Mouse (Mus musculus) heart, postnatal 4 days (tissue): Measurements from ENCODE around the gene Csgalnact2. TPM values are rescaled to one million over a fixed set of nuclear protein-coding genes. Genes with fewer than 3 reads are reported as not detected.

Experiments
- DNase-seq: peaks from one replicate; pipeline ENCODE4 v3.0.0; 2021
- total RNA-seq, 2 experiments: library from RNA; stranded (reverse); gene quantifications; 2 replicates each; pipeline ENCODE4 v1.2.3; 2021

Csgalnact2 gene
- total RNA-seq = 10 to 100 TPM; 20.9 to 21.1 TPM

DNA sequence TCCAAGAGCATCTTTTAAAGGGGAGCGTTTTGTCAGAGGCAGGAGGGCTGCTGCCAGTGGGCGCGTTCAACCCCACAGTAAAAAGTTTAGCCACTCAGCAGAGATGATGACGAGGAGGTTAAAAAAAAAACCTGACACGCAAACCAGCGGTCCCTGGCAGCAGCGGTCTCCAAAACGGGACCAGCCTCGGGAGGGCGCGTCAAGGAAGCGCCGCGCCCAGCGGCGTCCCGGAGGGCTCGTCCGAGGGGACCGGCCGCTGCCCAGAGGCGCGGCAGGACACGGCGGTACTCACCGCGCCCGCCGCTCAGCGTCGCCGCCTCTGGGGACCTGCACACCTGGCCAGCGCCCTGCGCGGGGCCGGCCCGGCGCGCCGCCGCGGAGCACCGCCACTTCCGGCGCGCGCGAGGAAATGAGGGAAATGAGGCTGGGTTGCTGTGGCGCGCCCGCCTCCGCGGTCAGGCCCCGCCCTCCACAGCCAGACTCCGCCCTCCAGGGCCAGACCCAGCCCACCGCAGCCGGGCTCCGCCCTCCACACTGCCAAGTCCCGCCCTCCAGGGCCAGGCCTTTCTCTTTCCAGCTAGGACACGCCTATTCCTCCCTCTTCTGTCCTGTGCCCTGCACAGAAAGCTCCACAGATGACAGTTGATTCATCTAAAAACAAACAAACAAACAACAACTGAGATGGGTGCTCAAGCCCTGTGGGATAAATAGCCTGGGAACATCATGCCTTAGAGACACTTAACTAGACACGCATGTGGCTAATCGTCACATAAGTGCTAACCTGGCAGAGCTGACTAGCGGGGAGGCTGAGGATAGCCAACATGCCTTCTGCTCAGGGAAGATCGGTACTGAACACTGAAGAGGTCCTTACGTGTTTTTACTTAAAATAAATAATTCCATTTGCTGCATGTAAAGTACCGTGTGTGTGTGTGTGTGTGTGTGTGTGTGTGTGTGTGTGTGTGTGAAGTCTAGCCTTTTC, at the start of gene Csgalnact2:
Gene Csgalnact2, minus strand, starts transcription at position 410 of the 979 bp plus-strand sequence.
- DNase-seq = peak; percentile 98

DNA sequence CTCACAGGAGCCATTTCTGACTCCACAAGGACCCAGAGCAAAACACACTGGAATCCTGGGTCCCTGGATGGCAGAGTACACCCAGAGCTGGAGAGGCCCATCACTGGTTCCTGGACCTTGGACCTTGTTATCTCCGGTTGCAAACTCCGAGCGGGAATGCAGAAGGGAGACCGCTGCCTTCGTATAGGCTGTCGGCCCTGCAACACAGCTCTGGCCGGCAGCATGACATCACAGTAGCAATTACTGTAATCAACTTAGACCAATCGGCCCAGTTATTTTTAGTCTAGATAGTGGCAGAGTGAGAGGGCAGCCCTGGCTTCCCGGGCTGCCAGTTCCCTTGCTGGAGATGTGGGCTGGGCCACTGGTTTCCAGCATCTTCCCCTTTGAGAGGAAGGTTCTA, 49.7 kb upstream of the Csgalnact2 start:
- DNase-seq = no peak

DNA sequence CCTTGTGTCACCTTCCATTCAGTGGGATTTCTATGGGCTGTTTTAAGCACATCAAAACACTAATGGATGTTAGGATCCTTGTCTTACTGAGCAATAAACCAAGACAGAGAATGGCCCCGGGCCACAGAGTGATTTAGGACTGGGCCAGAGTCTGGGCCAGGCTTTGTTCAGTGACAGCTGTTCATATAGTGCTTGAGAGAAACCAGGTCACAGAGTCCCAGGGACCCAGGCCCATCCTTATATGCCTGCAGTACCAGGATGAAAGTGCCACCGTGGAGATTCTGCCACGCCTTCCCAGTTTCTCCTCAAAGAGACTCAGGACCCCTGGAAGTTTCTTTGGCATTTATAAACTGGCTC, 48.3 kb upstream of the Csgalnact2 start:
- no peak for DNase-seq

DNA sequence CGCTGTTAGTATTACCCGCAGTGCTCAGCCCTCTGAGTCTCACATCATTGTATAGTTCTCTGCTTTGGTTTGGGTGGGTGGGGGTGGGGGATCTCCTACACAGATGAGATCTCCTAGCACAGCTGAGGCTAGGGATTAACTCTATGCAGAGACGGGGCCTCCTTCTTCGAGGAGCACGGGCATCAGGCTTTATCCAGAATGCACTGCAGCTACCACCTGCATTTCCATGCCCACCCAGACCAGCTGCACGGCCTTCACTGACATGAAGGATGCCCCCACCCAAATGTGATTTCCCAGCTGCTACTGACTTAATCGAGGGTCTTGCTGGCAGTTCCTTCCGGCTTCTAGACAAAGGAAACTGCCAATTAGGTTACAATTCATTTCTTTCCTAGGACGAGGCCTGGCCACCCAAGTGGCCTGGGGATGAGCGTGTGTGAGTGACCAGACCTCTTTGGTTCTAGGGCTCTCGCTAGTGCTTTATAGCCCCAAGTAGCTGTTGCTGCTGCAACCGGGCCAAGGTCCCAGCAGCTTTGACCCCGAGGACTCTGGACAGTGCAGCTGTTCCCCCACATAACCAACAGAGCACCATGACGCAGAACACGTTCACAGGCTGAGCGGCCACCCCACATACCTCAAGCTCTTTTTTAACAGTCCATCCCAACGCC, 47.8 kb upstream of the Csgalnact2 start:
- DNase-seq = no peak

DNA sequence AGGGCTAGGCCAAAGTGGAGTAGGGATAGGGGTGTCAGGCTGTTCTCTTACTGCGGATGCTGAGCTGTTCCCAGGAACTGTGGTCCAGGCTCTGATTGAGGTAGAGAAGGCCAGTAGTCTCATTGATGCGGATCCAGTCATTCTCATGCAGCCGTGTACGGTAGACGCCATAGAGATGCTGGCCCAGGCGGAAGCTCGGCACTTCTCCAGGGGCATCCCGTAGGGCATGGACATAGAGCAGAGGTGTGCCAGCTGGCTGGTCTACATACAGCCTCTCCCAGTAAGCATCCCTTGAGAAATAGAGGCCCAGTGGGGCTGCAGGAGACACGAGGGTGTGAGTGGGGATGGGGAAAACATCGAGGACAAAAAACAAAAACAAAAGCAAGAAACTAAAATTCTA, 45.2 kb upstream of the Csgalnact2 start:
- DNase-seq = no peak

DNA sequence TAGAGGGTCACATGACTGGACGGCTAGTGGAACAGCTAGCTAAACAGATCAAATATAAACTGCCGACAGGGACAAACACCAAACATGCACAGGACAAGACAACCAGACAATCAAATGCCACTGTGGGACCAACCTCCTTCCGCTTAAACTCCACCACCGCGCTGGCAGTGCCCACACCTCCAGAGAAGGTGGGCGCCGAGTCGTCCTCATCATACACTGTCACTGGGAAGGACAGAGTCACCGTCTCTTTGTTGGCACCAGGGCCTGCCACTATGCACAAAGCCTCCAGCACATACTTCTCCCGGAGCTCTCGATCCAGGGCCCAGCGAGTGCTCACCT, 41.1 kb upstream of the Csgalnact2 start:
- no peak for DNase-seq

DNA sequence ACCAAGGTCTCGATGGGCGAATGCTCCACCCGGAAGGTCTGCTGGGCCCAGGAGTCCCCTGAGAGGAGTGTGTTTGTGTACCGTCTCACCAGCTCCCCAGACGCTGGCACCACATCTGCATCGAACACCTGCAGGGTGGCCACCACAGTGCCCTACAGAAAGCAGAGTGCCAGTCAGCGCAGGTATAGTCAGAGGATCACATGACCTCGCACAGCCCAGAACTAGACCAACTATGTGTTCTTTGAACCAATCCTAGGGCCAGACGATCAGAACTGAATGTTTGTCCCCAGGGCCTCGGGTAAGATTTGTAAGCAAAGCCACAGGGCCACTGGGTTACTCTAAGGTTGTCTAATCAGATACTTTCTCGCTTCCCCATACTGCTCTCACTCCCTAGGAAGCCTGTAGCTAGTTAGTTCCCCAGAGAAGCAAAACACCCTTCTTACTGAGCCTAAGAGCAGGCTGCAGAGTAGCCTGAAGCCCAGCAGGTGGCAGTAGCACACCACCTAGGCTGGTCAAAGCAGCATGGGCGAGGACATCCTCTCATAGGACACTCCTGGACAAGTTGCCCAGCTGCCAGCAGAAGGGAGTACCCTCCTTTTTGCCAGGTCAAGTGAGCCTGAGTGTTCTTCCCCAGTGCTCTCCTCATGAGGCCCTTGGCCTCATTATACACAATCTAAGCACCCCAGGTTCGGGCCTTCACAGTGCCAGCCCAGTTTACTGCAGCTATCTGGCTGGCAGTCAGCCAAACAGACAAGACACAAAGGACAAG, 40.6 kb upstream of the Csgalnact2 start:
- DNase-seq = peak; percentile 77

DNA sequence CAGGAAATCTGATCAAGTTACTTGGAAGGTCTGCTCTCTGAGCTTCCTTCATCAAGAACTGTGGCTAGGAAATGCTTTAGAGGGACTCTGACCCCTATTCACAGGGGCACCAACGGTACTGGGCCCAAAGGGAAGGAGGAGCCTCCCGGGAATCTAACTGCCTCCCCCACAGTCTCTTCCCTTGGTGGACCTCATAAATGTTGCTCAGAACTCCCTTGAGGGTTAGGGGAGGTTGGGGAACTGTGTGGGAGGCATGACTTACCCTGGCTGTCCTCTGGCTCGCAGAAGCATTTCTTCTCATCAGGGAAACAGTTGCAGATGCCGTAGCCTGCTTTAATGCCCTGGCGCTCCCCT, 35.0 kb upstream of the Csgalnact2 start:
- DNase-seq = no peak

DNA sequence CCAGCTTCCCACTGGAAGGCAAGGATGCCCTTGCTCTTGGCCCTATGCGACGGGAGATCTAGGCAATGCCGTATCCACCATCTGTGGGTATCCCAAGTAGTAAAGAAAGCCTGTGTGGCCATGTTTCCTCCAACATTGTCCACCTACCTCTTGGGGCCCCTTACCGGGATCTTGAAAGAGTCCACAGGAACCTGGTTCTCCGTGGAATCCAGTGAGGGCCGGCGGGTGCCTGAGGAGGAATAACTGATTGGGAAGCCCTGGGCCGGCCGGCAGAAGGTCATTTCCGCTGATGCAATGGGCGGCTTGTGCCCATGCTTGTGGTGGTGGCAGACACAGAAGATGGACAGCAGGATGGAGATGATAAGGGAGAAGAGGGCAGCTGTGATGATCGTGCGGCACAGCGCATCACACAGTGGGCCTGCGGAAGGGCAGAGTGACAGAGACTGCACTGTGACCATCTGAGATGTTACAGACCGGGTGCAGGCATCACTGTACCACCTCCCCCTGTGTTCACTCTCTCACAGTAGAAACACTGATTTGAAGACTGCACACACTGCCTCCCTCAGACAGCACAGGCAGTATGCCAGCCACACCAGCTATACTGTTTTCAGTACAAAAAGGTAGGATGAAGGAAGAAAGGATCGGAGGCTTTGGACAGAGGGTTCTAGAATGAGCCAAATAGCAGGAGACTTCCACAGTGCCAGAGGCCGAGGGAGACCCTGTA, 34.5 kb upstream of the Csgalnact2 start:
- no peak for DNase-seq

DNA sequence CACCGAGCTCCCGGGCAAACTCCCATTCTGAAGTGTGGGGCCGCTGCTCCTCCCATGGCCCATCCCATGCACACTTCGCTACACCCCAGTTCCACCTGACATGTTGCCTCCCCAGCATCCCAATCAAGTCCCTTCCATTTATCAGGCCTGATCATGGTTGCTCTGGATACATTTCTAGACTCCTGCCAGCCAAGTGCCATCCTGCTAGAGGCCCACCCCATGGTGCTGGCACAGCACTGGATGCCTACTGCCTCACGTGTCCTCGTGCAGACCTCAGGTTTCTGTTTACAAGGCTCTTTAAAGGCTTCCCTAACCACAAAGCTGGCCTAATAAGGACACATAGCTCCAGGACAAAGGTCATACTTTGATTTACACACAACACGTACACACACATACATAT, 32.4 kb upstream of the Csgalnact2 start:
- DNase-seq = no peak

DNA sequence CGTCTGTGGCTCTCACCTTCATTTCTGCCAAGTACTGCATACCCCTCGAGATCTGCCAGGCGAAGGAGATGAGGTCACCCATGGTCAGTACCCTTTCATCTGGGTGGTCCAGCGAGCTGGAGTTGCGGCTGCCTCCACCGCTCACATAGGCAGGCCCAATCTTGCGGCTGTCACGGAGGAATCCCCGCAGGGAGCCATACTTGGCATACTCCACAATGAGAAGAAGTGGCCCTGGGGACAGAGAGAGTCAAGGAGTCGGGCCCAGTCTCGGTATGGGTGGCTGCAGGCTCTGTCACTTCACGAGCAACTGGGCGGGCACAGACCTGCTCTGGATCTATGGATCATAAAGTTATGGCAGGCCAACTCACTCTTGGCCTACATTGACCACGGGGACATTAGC, 29.2 kb upstream of the Csgalnact2 start:
- no peak for DNase-seq

DNA sequence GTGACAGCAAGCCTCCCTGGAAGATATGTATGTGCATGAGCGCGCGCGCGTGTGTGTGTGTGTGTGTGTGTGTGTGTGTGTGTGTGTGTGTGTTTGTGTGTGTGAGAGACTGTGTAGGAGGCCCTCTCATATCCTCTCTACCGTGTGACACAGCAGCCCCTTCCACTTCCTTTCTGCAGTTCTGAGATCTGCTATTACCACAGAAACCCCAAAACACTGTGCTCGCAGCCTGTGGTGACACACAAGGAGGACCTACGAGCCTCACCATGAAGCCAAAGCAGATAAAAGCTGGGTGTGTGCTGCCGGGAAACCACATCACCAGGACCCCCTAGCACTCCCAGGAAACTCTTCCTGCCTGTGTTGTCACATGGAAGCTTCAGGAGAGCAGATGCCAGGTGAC, 28.1 kb upstream of the Csgalnact2 start:
- no peak for DNase-seq

DNA sequence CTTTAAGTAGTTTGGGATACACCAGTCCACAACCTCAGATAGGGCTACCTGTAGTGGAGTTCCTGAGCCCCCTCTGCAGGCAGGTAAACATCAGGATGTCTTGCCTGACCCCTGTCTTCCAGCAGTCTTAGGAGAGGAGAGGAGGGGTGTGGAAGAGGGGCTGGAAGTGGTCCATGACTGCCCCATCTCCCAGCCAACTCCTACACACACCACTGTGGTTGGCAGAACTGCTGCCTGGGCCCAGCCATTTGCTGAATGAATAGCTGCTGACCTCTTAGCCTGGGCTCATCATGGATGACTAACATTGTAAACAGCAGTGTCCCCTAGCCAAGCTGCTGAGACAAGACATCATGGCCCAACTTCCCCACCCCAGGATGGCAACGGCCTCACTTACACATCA, 26.6 kb upstream of the Csgalnact2 start:
- no peak for DNase-seq

DNA sequence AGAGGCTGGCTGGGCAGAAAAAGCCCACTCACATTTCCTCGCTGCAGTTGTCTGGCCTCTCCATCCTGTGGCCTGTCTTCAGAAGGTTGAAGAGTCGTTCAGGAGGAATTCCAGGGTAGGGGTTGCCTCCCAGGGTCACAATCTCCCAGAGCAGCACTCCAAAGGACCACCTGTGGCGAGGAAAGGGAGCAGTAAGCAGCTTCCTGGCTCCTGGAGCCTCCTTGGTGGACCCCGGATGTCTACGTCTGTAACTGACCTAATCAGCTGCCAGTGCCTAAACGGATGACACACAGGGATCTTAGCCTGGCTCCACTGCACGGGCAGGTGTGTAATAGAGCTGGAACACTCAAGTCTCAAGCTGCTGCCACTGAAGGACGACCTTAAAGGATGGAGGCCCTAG, 25.8 kb upstream of the Csgalnact2 start:
- DNase-seq = no peak

DNA sequence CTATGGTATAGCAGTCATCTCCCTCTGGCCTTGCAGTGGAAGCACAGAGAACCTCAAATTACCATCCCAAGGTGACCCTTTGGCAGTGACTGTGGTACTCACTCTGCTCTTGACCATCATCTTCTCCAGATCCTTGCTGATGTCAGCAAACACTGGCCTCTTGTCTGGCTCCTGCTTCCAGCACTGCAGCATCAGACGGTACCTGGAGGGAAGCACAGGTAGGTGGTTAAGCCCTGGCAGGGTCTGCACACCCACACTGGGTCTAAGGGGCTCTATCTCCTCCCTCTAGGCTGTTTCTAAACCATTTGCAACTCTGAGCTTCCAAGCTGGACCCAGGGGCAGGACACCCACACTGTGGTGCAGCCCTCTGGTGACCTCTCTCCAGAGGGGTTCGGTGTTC, 24.1 kb upstream of the Csgalnact2 start:
- no peak for DNase-seq

DNA sequence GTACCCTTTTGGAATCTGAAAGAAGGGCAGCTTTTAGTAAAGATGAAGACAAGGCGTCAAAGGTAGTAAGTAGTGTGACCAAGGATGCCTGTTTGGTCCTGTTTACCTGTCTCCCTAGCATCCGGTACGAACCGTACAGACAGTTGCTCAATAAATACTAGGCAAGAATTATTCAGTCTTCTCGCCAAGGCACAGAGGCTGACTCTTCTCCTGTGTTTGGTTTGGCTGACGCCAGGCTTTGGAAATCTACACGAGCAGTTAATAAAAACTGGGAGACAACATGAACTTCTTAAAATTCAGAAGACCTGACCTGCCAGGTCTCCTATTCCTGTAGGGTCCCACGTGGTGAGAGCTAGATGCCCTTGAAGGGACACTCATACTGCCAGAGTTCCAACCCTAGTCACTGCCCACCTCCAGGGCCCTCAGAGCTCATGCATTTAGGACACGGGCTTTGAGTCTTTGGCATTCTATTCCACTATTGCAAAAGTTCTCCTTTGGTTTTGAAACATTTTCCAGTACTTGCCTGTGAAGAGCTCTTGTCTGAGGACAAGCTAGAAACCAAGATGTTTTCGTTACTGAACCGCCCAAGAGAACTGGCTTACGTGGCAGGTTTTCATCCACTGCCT, 23.6 kb upstream of the Csgalnact2 start:
- DNase-seq = no peak

DNA sequence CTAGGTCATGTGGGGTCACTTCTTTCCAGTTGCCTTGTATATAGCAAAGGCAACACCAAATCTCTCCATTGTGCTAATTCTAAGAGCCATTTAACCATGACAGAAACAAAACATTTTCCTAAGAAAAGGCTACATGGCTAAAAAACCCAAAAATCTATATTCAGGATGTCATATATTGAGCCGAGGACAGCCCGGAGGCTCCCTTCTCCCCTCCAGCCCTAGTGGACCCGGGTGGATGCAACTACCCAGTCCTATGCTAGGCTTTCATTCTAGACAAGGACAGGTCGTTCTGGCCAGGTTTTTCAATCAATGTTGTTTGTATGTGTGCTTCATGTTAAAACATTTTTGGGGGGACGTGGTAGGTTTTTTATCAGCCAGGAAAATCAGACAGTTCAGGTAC, 14.2 kb upstream of the Csgalnact2 start:
- DNase-seq = no peak

DNA sequence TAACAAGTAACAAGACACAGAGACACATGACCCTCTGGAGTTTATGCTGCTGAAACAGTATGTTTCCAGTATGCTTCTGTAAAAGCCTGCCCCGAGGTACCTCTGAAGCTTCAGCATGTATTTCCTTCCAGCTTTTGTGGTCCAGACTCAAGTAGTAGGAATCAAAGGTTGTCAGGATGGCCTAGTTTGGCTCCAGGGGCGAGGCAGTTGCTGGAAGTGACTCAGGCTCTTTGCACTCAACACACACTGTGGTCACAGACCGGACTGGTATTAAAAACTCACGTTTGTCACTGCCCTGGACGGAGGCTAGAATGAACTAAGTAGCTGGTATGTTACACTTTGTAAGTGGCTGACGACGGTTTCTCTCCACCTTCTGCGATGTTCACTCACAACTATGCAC, 12.0 kb upstream of the Csgalnact2 start:
- no peak for DNase-seq

DNA sequence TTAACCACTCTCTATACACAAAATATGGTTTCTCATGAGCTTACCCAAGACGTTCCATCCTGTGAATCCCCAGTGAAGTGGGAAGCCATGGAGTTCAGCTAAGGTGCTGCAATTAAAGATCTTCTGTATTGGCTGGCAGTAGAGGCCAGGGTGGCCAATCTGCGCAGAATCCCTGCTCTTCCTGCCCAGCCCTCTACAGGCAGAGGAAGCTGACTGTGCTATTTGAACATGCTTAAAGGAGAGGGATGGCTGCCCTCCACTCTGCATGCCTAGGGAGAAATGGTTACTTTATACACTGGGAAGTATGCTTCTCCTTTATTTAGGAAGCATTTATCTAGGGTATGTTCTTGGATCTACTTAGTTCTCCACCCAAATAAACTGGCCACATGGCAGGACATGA, 11.6 kb upstream of the Csgalnact2 start:
- no peak for DNase-seq

DNA sequence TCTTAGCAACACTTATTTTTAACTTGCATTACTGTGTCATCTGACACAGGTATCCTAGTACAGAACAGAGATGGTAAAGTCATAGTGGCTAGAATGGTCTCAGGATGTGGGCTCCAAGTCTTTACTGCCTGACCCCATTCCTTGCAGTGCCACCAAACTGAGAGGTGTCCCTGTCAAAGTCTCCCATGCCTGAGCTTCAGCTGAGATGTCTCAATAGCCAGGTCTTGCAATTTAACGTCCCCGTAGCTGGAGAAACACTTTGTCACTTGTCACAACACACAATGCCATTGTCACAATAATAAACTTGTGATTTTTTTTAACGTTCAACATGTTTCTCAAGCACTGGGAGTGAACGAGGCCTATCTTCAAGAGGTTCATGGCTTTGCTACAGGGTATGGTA, 11.2 kb upstream of the Csgalnact2 start:
- no peak for DNase-seq

DNA sequence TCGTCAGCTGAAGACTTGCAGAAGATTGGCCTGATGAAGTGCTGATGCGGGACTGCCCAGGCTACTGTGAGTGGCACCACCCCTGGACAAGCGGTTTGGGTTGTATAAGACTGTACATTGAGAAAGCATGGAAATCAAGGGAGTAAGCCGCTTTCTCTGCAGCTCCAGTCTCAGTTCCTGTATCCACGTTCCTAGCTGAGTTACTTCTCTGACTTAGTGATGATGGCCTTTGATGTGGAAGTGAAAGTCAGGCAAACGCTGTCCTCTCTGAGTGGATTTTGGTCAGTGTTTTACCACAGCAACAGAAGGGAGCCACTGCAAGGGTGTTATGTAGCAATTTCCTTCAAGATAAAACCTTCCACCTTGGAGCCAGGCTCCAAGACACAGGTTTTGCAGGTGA, 2.0 kb upstream of the Csgalnact2 start:
- DNase-seq = no peak

DNA sequence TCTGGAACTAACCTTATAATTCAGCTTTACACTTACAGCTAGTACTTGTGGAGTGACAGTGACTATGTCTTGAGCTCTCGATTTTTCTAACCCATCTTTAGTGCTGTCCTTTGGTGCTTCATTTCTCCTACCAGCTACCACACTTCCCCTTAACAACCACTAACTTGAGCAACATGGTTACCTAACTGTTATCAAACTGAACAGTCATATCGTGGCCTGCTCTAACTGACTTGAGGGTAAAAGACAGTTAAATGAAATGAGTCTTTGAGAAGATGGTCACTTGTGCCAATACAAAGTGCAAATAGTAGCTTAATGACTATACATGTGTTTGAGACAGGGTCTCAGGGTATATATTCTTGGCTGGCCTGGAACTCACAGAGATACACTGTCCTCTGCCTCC, 1.8 kb downstream of the Csgalnact2 start:
- no peak for DNase-seq
